In the genomic region with DNA sequence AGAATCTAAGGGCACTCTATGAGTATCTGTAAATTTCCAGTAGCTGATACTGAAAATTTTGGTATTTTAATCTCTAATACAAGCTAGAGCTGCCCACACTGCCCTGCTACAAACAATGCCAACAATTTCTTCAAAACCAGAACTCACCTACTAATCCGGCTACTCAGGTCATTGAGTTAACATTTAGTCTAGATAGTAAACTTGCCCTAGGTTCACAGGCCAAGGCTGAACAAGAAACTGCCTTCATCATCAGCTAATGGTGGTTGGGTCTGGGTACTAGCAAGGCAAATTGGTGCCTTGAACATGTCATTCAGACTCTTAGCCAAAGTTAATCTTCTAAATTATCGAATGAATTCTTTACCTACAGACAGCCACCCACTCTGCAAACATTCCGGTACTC, we compare ENCODE assay signal across 8 mouse cellular contexts. TPM values are rescaled to one million over a fixed set of nuclear protein-coding genes. Genes with fewer than 3 reads are reported as not detected.
DNase-seq lines count a peak whose midpoint lies in the region; ATAC-seq and TF ChIP-seq lines count a peak whose summit lies in the region.

No protein-coding gene starts in this region.

- peaks cover 22% of the 10 kb centered on the region for H3K4me1 ChIP-seq in heart, postnatal 0 days (ENCODE audit: control insufficient read depth, insufficient read depth)
- H3K4me1 ChIP-seq in heart, adult 2 months (ENCODE audit: control insufficient read depth, insufficient read depth, low read length) = peaks cover 10% of the 10 kb centered on the region
- peaks cover 33% of the 10 kb centered on the region for H3K4me1 ChIP-seq in embryonic facial prominence, embryonic 10.5 days
- peaks cover 39% of the 10 kb centered on the region for H3K4me1 ChIP-seq in midbrain, embryonic 15.5 days

- peaks cover 14% of the 10 kb centered on the region for H3K79me2 ChIP-seq in heart, adult 2 months (replicated peaks; ENCODE audit: control insufficient read depth, insufficient read depth, low read length)

- H3K9me3 ChIP-seq in heart, postnatal 0 days (replicated peaks; ENCODE audit: control insufficient read depth, low read length) = no peaks in the 10 kb centered on the region
- H3K9me3 ChIP-seq in embryonic facial prominence, embryonic 10.5 days = no peaks in the 10 kb centered on the region
- no peaks in the 10 kb centered on the region for H3K9me3 ChIP-seq in midbrain, embryonic 15.5 days

- peak overlapping the region; percentile 97 for H3K4me2 ChIP-seq in heart, postnatal 0 days (ENCODE audit: low read depth, low read length)
- peak overlapping the region; percentile 74 for H3K4me2 ChIP-seq in midbrain, embryonic 15.5 days

- no peak overlapping the region for H3K4me3 ChIP-seq in heart, postnatal 0 days (ENCODE audit: low read depth, low read length)
- no peak overlapping the region for H3K4me3 ChIP-seq in heart, adult 2 months
- peak overlapping the region; percentile 96 for H3K4me3 ChIP-seq in embryonic facial prominence, embryonic 10.5 days
- H3K4me3 ChIP-seq in midbrain, embryonic 15.5 days = peak overlapping the region; percentile 66

- H3K36me3 ChIP-seq in heart, postnatal 0 days (replicated peaks; ENCODE audit: control insufficient read depth, insufficient read depth, low read length) = no peaks in the 10 kb centered on the region
- H3K36me3 ChIP-seq in heart, adult 2 months (ENCODE audit: control insufficient read depth, insufficient read depth, low read length) = peaks cover 3% of the 10 kb centered on the region
- peaks cover 12% of the 10 kb centered on the region; the same call in 1 of the 2 replicates for H3K36me3 ChIP-seq in embryonic facial prominence, embryonic 10.5 days (replicated peaks)
- no peaks in the 10 kb centered on the region for H3K36me3 ChIP-seq in midbrain, embryonic 15.5 days (replicated peaks)

- WGBS in heart, postnatal 0 days = 63% methylated on average over 3 of the region's 3 CpGs
- 65% methylated on average over 3 of the region's 3 CpGs for WGBS in heart, adult 2 months
- 76% methylated on average over 3 of the region's 3 CpGs for WGBS in embryonic facial prominence, embryonic 10.5 days
- 77% methylated on average over 3 of the region's 3 CpGs for WGBS in midbrain, embryonic 15.5 days

- no peak overlapping the region for H3K9ac ChIP-seq in heart, postnatal 0 days (replicated peaks; ENCODE audit: low read depth, low read length)
- no peak overlapping the region for H3K9ac ChIP-seq in heart, adult 2 months (ENCODE audit: low read depth, low read length)
- H3K9ac ChIP-seq in midbrain, embryonic 15.5 days = no peak overlapping the region

- ATAC-seq in heart, postnatal 0 days (ENCODE audit: insufficient read depth, low read depth) = no peak
- ATAC-seq in midbrain, embryonic 15.5 days (replicated peaks) = no peak
- ATAC-seq in granulocyte monocyte progenitor cell, adult 5-6 weeks (replicated peaks; ENCODE audit: poor library complexity, severe bottlenecking) = no peak

- TF ChIP-seq CTCF in heart, postnatal 0 days (IDR thresholded peaks at IDR 0.05; ENCODE audit: low read depth) = no peak
- no peak for TF ChIP-seq CTCF in heart, adult 2 months (IDR thresholded peaks at IDR 0.05)

- intact Hi-C loops in heart, adult 2 months (cut with DNase I) = no loop called here
- intact Hi-C loops in left cerebral cortex, postnatal 36 days (cut with DNase I) = no loop called here

- TF ChIP-seq POLR2A in heart, adult 2 months (IDR thresholded peaks at IDR 0.05; ENCODE audit: insufficient read depth, low read depth, low read length) = no peak

- no peak overlapping the region for H3K27ac ChIP-seq in heart, postnatal 0 days (ENCODE audit: low read depth)
- no peak overlapping the region for H3K27ac ChIP-seq in heart, adult 2 months
- H3K27ac ChIP-seq in embryonic facial prominence, embryonic 10.5 days (replicated peaks) = no peak overlapping the region
- no peak overlapping the region for H3K27ac ChIP-seq in midbrain, embryonic 15.5 days

- no peak for TF ChIP-seq EP300 in heart, postnatal 0 days (IDR thresholded peaks at IDR 0.05; ENCODE audit: low read depth)
- TF ChIP-seq EP300 in heart, adult 2 months (IDR thresholded peaks at IDR 0.05; ENCODE audit: insufficient read depth, low read depth, low read length) = no peak

- no peak for DNase-seq in heart, postnatal 0 days (ENCODE audit: low spot score)
- no peak for DNase-seq in heart, adult 2 months
- DNase-seq in embryonic facial prominence, embryonic 10.5 days (ENCODE audit: low spot score) = no peak
- DNase-seq in induced T-regulatory cell, adult 2 months (ENCODE audit: low read depth) = peak; percentile 17
- DNase-seq in cerebellum, adult 18-20 months = no peak
- DNase-seq in left cerebral cortex, postnatal 36 days (ENCODE audit: low spot score in 2 of 2) = no peak

- H3K27me3 ChIP-seq in heart, postnatal 0 days (ENCODE audit: control insufficient read depth, insufficient read depth, low read length) = no peaks in the 10 kb centered on the region
- H3K27me3 ChIP-seq in heart, adult 2 months (ENCODE audit: control insufficient read depth, insufficient read depth, low read length) = no peaks in the 10 kb centered on the region
- no peaks in the 10 kb centered on the region for H3K27me3 ChIP-seq in embryonic facial prominence, embryonic 10.5 days (replicated peaks; ENCODE audit: low read depth, poor library complexity, severe bottlenecking)
- H3K27me3 ChIP-seq in midbrain, embryonic 15.5 days (replicated peaks) = no peaks in the 10 kb centered on the region

RNA-seq across cellular contexts. Expression of gene G3bp2, which starts 2.2 kb away (rescaled TPM):
- total RNA-seq in heart, postnatal 0 days (2014; rRNA removed; ENCODE audit: low replicate concordance) = 32.1 and 46.9 TPM in 2 replicates
- 111 and 119 TPM in 2 replicates for polyA plus RNA-seq in heart, postnatal 0 days (2015; fragmentation: Nextera tagmentation; extraction: Ambion mirVana)
- 10 to 100 TPM; 57.0 to 61.2 TPM for total RNA-seq in heart, adult 2 months (2021)
- polyA plus RNA-seq in heart, adult 2 months (2012; rRNA removed) = 14.6 and 27.5 TPM in 2 replicates
- polyA plus RNA-seq in embryonic facial prominence, embryonic 10.5 days (2016; fragmentation: Nextera tagmentation; extraction: Ambion mirVana) = 282 and 292 TPM in 2 replicates
- 330 and 368 TPM in 2 replicates for polyA plus RNA-seq in midbrain, embryonic 15.5 days (2015; fragmentation: Nextera tagmentation; extraction: Ambion mirVana)
- 100 to 1,000 TPM; 216 to 220 TPM for total RNA-seq in left cerebral cortex, postnatal 36 days (2021)
- total RNA-seq in granulocyte monocyte progenitor cell, adult 5-6 weeks (2014; fragmentation: Nextera tagmentation) = 89.7 and 90.9 TPM in 2 replicates
- total RNA-seq in granulocyte monocyte progenitor cell, adult 5-6 weeks (2017) = 126 and 130 TPM in 2 replicates

RNA-seq across cellular contexts. Expression of gene Cdkl2, which starts 37.6 kb away (rescaled TPM):
- 1.8 and 5.0 TPM in 2 replicates for total RNA-seq in heart, postnatal 0 days (2014; rRNA removed; ENCODE audit: low replicate concordance)
- 0.75 and 0.77 TPM in 2 replicates for polyA plus RNA-seq in heart, postnatal 0 days (2015; fragmentation: Nextera tagmentation; extraction: Ambion mirVana)
- 1 to 10 TPM; 3.5 to 4.0 TPM for total RNA-seq in heart, adult 2 months (2021)
- polyA plus RNA-seq in heart, adult 2 months (2012; rRNA removed) = 1.1 and 1.8 TPM in 2 replicates
- polyA plus RNA-seq in embryonic facial prominence, embryonic 10.5 days (2016; fragmentation: Nextera tagmentation; extraction: Ambion mirVana) = 0.35 and 0.88 TPM in 2 replicates
- 9.8 and 10.5 TPM in 2 replicates for polyA plus RNA-seq in midbrain, embryonic 15.5 days (2015; fragmentation: Nextera tagmentation; extraction: Ambion mirVana)
- 10 to 100 TPM; 32.7 to 36.5 TPM for total RNA-seq in left cerebral cortex, postnatal 36 days (2021)
- 1.5 TPM in 1 of 2 replicates, not detected in the other for total RNA-seq in granulocyte monocyte progenitor cell, adult 5-6 weeks (2014; fragmentation: Nextera tagmentation)
- not detected in 2 replicates for total RNA-seq in granulocyte monocyte progenitor cell, adult 5-6 weeks (2017)

RNA-seq across cellular contexts. Expression of gene Uso1, which starts 56.4 kb away (rescaled TPM):
- total RNA-seq in heart, postnatal 0 days (2014; rRNA removed; ENCODE audit: low replicate concordance) = 10.8 and 12.1 TPM in 2 replicates
- polyA plus RNA-seq in heart, postnatal 0 days (2015; fragmentation: Nextera tagmentation; extraction: Ambion mirVana) = 24.9 and 25.5 TPM in 2 replicates
- 10 to 100 TPM; 39.0 to 45.4 TPM for total RNA-seq in heart, adult 2 months (2021)
- 12.3 and 23.8 TPM in 2 replicates for polyA plus RNA-seq in heart, adult 2 months (2012; rRNA removed)
- polyA plus RNA-seq in embryonic facial prominence, embryonic 10.5 days (2016; fragmentation: Nextera tagmentation; extraction: Ambion mirVana) = 36.8 and 38.0 TPM in 2 replicates
- polyA plus RNA-seq in midbrain, embryonic 15.5 days (2015; fragmentation: Nextera tagmentation; extraction: Ambion mirVana) = 42.1 and 42.5 TPM in 2 replicates
- total RNA-seq in left cerebral cortex, postnatal 36 days (2021) = 10 to 100 TPM; 74.1 to 82.3 TPM
- total RNA-seq in granulocyte monocyte progenitor cell, adult 5-6 weeks (2014; fragmentation: Nextera tagmentation) = 49.7 and 51.3 TPM in 2 replicates
- total RNA-seq in granulocyte monocyte progenitor cell, adult 5-6 weeks (2017) = 23.7 and 28.1 TPM in 2 replicates

Comparison
In these comparisons a context has a peak if more than half of its experiments do, and no peak if none do; other contexts are left out.
1. H3K4me3 ChIP-seq: peak in embryonic facial prominence, embryonic 10.5 days (single experiment) and midbrain, embryonic 15.5 days (single experiment); none in heart, postnatal 0 days (single experiment) and heart, adult 2 months (single experiment).